Comparison of ENCODE assay signal across 27 mouse cellular contexts in genomic region chr8:13501221-13501620, GRCm38 (mm10). TPM values are rescaled to one million over a fixed set of nuclear protein-coding genes. Genes with fewer than 3 reads are reported as not detected.
"Had no signal": no experiment of that assay in that cellular context is flagged by ENCODE, and none has a peak within 500 bp of the region (broad histone marks: within the 10 kb centered on the region; RNA-seq: fewer than 3 reads in every experiment).

No protein-coding gene starts in this region.

- H3K4me3 ChIP-seq: gastrocnemius, adult 2 months; heart, adult 2 months; heart, embryonic 10.5 days; heart, embryonic 12.5 days; hindbrain, embryonic 10.5 days; hindbrain, embryonic 12.5 days; intestine, embryonic 15.5 days; limb, embryonic 10.5 days; limb, embryonic 12.5 days; liver, embryonic 13.5 days; liver, embryonic 15.5 days had no signal

- H3K4me1 ChIP-seq: heart, embryonic 10.5 days; heart, embryonic 12.5 days; hindbrain, embryonic 10.5 days; hindbrain, embryonic 12.5 days; limb, embryonic 10.5 days; limb, embryonic 12.5 days; liver, embryonic 13.5 days; liver, embryonic 15.5 days had no signal

- DNase-seq: gastrocnemius, adult 2 months; gastrocnemius, postnatal 10 days; gastrocnemius, postnatal 25 days; heart, adult 2 months; heart, postnatal 10 days; heart, postnatal 4 days; kidney, adult 18-20 months; kidney, adult 8-10 months; kidney, postnatal 10 days; kidney, postnatal 25 days; kidney, postnatal 4 days; layer of hippocampus, adult 9-11 months; layer of hippocampus, postnatal 36 days; liver; liver, embryonic 13.5 days had no signal

- H3K27ac ChIP-seq: gastrocnemius, adult 2 months; heart, adult 2 months; heart, embryonic 10.5 days; hindbrain, embryonic 10.5 days; hindbrain, embryonic 12.5 days; hindbrain, embryonic 14.5 days; intestine, embryonic 15.5 days; limb, embryonic 10.5 days; limb, embryonic 12.5 days; liver, embryonic 13.5 days; liver, embryonic 15.5 days had no signal

- ATAC-seq: hindbrain, embryonic 16.5 days; inflammation-experienced regulatory T-cells, adult 6 months; intestine, embryonic 15.5 days; intestine, postnatal 0 days had no signal

RNA-seq across cellular contexts. Expression of gene Gas6, which starts 6.9 kb away (rescaled TPM):
- polyA plus RNA-seq: inflammation-experienced regulatory T-cells, adult 6 months had no signal
